Mouse (Mus musculus) embryo, embryonic 10.5 days (tissue): ENCODE measurements around the gene Gm5129.
"Not testable (repeated sequence)": the region's sequence is repeated elsewhere in the genome, so short reads cannot be mapped to it uniquely, and the experiment has no call there.

ENCODE experiments used
- DNase-seq: peaks from one replicate; pipeline ENCODE4 v3.0.0-alpha.2; 2015; ENCODE audit warnings: low spot score

The Gm5129 gene

GRCm38 (mm10) chr5:29735557-29736061, at the start of gene Gm5129, which contains the start of gene Dnajb6:
Gene Gm5129 (minus strand): TSS chr5:29735936.
Gene Dnajb6 (plus strand): TSS chr5:29735688.
- peak; percentile 95 for DNase-seq

- DNase-seq, result not testable (repeated sequence)
These were observed 49.2 kb upstream of the Gm5129 start for GRCm38 (mm10) chr5:29784906-29785305.

- no peak for DNase-seq
These were observed 46.5 kb upstream of the Gm5129 start for GRCm38 (mm10) chr5:29782261-29782660.

GRCm38 (mm10) chr5:29779733-29780132, 44.0 kb upstream of the Gm5129 start:
- DNase-seq, result not testable (repeated sequence)

- no peak for DNase-seq
These were observed 42.3 kb upstream of the Gm5129 start for GRCm38 (mm10) chr5:29778029-29778428.

GRCm38 (mm10) chr5:29775437-29775836, 39.7 kb upstream of the Gm5129 start:
- no peak for DNase-seq

GRCm38 (mm10) chr5:29773460-29774150, 37.9 kb upstream of the Gm5129 start:
- DNase-seq, result no peak

GRCm38 (mm10) chr5:29772651-29773330, 37.1 kb upstream of the Gm5129 start:
- no peak for DNase-seq

GRCm38 (mm10) chr5:29772038-29772437, 36.3 kb upstream of the Gm5129 start:
- DNase-seq, result no peak

GRCm38 (mm10) chr5:29770935-29771334, 35.2 kb upstream of the Gm5129 start:
- DNase-seq, result peak; percentile 45

- no peak for DNase-seq
These were observed 23.6 kb upstream of the Gm5129 start for GRCm38 (mm10) chr5:29759318-29759717.

GRCm38 (mm10) chr5:29752894-29753293, 17.2 kb upstream of the Gm5129 start:
- no peak for DNase-seq

- no peak for DNase-seq
These were observed 15.6 kb upstream of the Gm5129 start for GRCm38 (mm10) chr5:29751306-29751705.

- DNase-seq, result no peak
These were observed 11.9 kb upstream of the Gm5129 start for GRCm38 (mm10) chr5:29747661-29748060.

- DNase-seq, result no peak
These were observed 5.4 kb upstream of the Gm5129 start for GRCm38 (mm10) chr5:29741093-29741492.

- no peak for DNase-seq
These were observed 4.9 kb upstream of the Gm5129 start for GRCm38 (mm10) chr5:29740651-29741050.

- no peak for DNase-seq
These were observed 2.3 kb upstream of the Gm5129 start for GRCm38 (mm10) chr5:29738076-29738475.

GRCm38 (mm10) chr5:29737471-29737870, 1.7 kb upstream of the Gm5129 start:
- DNase-seq, result no peak

GRCm38 (mm10) chr5:29736942-29737341, 1.2 kb upstream of the Gm5129 start:
- DNase-seq, result no peak

GRCm38 (mm10) chr5:29736073-29736900, 551 bp upstream of the Gm5129 start:
- DNase-seq, result peak; percentile 44

GRCm38 (mm10) chr5:29734831-29735510, 765 bp downstream of the Gm5129 start:
- no peak for DNase-seq

GRCm38 (mm10) chr5:29726070-29726469, 9.7 kb downstream of the Gm5129 start:
- not testable (repeated sequence) for DNase-seq
